Comparison of ENCODE assay signal across 15 mouse cellular contexts in genomic region chr11:84749490-84750349, GRCm38 (mm10).
DNase-seq lines count a peak whose midpoint lies in the region; ATAC-seq and TF ChIP-seq lines count a peak whose summit lies in the region.
"Had no signal": no experiment of that assay in that cellular context is flagged by ENCODE, and none has a peak within 500 bp of the region (broad histone marks: within the 10 kb centered on the region; RNA-seq: fewer than 3 reads in every experiment).

No protein-coding gene starts in this region.

- WGBS in kidney, embryonic 16.5 days, result 28% methylated on average over 12 of the region's 12 CpGs
- 41% methylated on average over 12 of the region's 12 CpGs for WGBS in kidney, adult 2 months

- no peak overlapping the region for H3K4me3 ChIP-seq in kidney, embryonic 16.5 days (ENCODE audit: low read length)
- H3K4me3 ChIP-seq in kidney, adult 2 months (ENCODE audit: insufficient read depth, low read depth, low read length), result no peak overlapping the region
- H3K4me3 ChIP-seq: heart, embryonic 10.5 days; hindbrain, embryonic 15.5 days; lung, embryonic 15.5 days; neural tube, embryonic 15.5 days had no signal

- no peak for TF ChIP-seq CTCF in kidney, adult 2 months (conservative IDR thresholded peaks at IDR 0.05; ENCODE audit: insufficient read depth, insufficient read length, low read depth, low read length)

- no peak overlapping the region for H3K4me2 ChIP-seq in kidney, embryonic 16.5 days (replicated peaks; ENCODE audit: low read depth, low read length)
- H3K4me2 ChIP-seq: hindbrain, embryonic 15.5 days; lung, embryonic 15.5 days; neural tube, embryonic 15.5 days had no signal

- no peak overlapping the region for H3K9ac ChIP-seq in kidney, embryonic 16.5 days (replicated peaks; ENCODE audit: low read length)
- H3K9ac ChIP-seq: hindbrain, embryonic 15.5 days; lung, embryonic 15.5 days; neural tube, embryonic 15.5 days had no signal

- H3K9me3 ChIP-seq in kidney, embryonic 16.5 days (ENCODE audit: low read length), result no peaks in the 10 kb centered on the region
- H3K9me3 ChIP-seq: heart, embryonic 10.5 days; hindbrain, embryonic 15.5 days; lung, embryonic 15.5 days; neural tube, embryonic 15.5 days had no signal

- no peak overlapping the region for H3K27ac ChIP-seq in kidney, embryonic 16.5 days (ENCODE audit: low read length)
- H3K27ac ChIP-seq in kidney, adult 2 months (ENCODE audit: insufficient read depth, low read depth, low read length), result no peak overlapping the region
- H3K27ac ChIP-seq: heart, embryonic 10.5 days; hindbrain, embryonic 15.5 days; lung, embryonic 15.5 days; neural tube, embryonic 15.5 days had no signal

- ATAC-seq in kidney, embryonic 16.5 days (ENCODE audit: low FRiP score, low TSS enrichment), result 0 out of 2 replicates have a peak, but pooled peaks have one; percentile 11
- ATAC-seq: forebrain, embryonic 16.5 days; midbrain, embryonic 16.5 days; Patski had no signal

- no peak for TF ChIP-seq POLR2A in kidney, adult 2 months (IDR thresholded peaks at IDR 0.05; ENCODE audit: low read depth, low read length)

- H3K4me1 ChIP-seq in kidney, embryonic 16.5 days (ENCODE audit: insufficient read depth, low read length), result peaks cover 7% of the 10 kb centered on the region; the same call in 1 of the 2 replicates
- no peaks in the 10 kb centered on the region for H3K4me1 ChIP-seq in kidney, adult 2 months (ENCODE audit: control insufficient read depth, insufficient read depth, low read length)
- H3K4me1 ChIP-seq: heart, embryonic 10.5 days had no signal

- no peaks in the 10 kb centered on the region for H3K36me3 ChIP-seq in kidney, embryonic 16.5 days (ENCODE audit: insufficient read depth, low read length)
- no peaks in the 10 kb centered on the region for H3K36me3 ChIP-seq in kidney, adult 2 months (ENCODE audit: control insufficient read depth, insufficient read depth, low read length)
- H3K36me3 ChIP-seq: heart, embryonic 10.5 days; hindbrain, embryonic 15.5 days; lung, embryonic 15.5 days; neural tube, embryonic 15.5 days had no signal

- DNase-seq in adrenal gland, postnatal 14 days, result peak; percentile 24
- no peak for DNase-seq in adrenal gland, adult 18-20 months (ENCODE audit: low spot score in 2 of 2)
- DNase-seq in kidney, adult 2 months, result no peak
- peak; percentile 10 for DNase-seq in 3T3-L1 (ENCODE audit: low read depth, low spot score)
- DNase-seq in c-Kit-positive CD71-positive TER-119-positive erythroid progenitor cells, embryonic 14.5 days (ENCODE audit: low spot score), result peak; percentile 19
- DNase-seq in ovary, adult 18-20 months (ENCODE audit: low spot score), result no peak
- DNase-seq in layer of hippocampus, postnatal 25 days (ENCODE audit: extremely low spot score in 1 of 2, low spot score in 1 of 2), result no peak

- H3K27me3 ChIP-seq in kidney, embryonic 16.5 days (ENCODE audit: insufficient read depth, low read length), result no peaks in the 10 kb centered on the region
- H3K27me3 ChIP-seq in kidney, adult 2 months (replicated peaks; ENCODE audit: control insufficient read depth, insufficient read depth, low read length), result no peaks in the 10 kb centered on the region
- H3K27me3 ChIP-seq: hindbrain, embryonic 15.5 days; lung, embryonic 15.5 days; Patski had no signal

Comparison
In these comparisons a context has a peak if more than half of its experiments do, and no peak if none do; other contexts are left out.
1. DNase-seq: peak in adrenal gland, postnatal 14 days (single experiment), 3T3-L1 (single experiment) and c-Kit-positive CD71-positive TER-119-positive erythroid progenitor cells, embryonic 14.5 days (single experiment); none in adrenal gland, adult 18-20 months (0 of 2), kidney, adult 2 months (single experiment), ovary, adult 18-20 months (single experiment) and layer of hippocampus, postnatal 25 days (0 of 2).